Mouse (Mus musculus) kidney, adult 2 months (tissue): ENCODE results near the gene Fbxo36.

Experiments
- CTCF ChIP-seq: fragments of 200-500 bp; conservative IDR thresholded peaks from 2 replicates; pipeline ENCODE4 v1.5.1; 2011; ENCODE audit warnings: low read depth, mild to moderate bottlenecking, control low read depth, low read length, moderate library complexity, mixed read lengths; ENCODE audit not compliant: insufficient read depth, insufficient read length
- POLR2A ChIP-seq: fragments of 200-500 bp; IDR thresholded peaks from one replicate; pipeline ENCODE4 v1.6.1; 2011; ENCODE audit warnings: low read depth, low read length, control low read depth

GRCm38 (mm10) chr1:84882066-84882532 is 42.5 kb downstream of the Fbxo36 start:
- no peak for TF ChIP-seq CTCF
- TF ChIP-seq POLR2A: no peak
